Mouse (Mus musculus) forebrain, embryonic 14.5 days (tissue): ENCODE measurements around the gene 4930412O13Rik. TPM values are rescaled to one million over a fixed set of nuclear protein-coding genes. Genes with fewer than 3 reads are reported as not detected.

Source experiments
- ATAC-seq: fragments of 200-750 bp; cut with Nextera tagmentation; 2 replicates; pipeline ENCODE4 v1.8.0; 2017; ENCODE audit warnings: mild to moderate bottlenecking, moderate library complexity
- DNase-seq: peaks from one replicate; pipeline ENCODE4 v3.0.0-alpha.2; 2015; ENCODE audit warnings: low spot score
- H3K27ac ChIP-seq: fragments of 300-500 bp; sonication (generic); 2 replicates; pipeline ENCODE4 v1.5.1; 2014; ENCODE audit warnings: low read depth, mild to moderate bottlenecking, control low read depth, low read length, moderate library complexity
- H3K27me3 ChIP-seq: fragments of 300-500 bp; sonication (generic); replicated peaks from 2 replicates; pipeline ENCODE4 v1.6.1; 2014; ENCODE audit warnings: low read length, control low read depth, mixed read lengths; ENCODE audit not compliant: control insufficient read depth, insufficient read depth
- H3K36me3 ChIP-seq: fragments of 300-500 bp; sonication (generic); 2 replicates; pipeline ENCODE4 v1.6.1; 2014; ENCODE audit warnings: low read length, control low read depth; ENCODE audit not compliant: control insufficient read depth, insufficient read depth
- H3K4me1 ChIP-seq: fragments of 300-500 bp; sonication (generic); 2 replicates; pipeline ENCODE4 v1.6.1; 2014; ENCODE audit warnings: antibody characterized with exemption, low read length, control low read depth; ENCODE audit not compliant: control insufficient read depth, insufficient read depth
- H3K4me2 ChIP-seq: fragments of 300-500 bp; sonication (generic); 2 replicates; pipeline ENCODE4 v1.6.1; 2014; ENCODE audit warnings: mild to moderate bottlenecking, control low read depth, low read length
- H3K4me3 ChIP-seq: fragments of 300-500 bp; sonication (generic); 2 replicates; pipeline ENCODE4 v1.5.1; 2014; ENCODE audit warnings: low read depth, low read length, control low read depth
- H3K9ac ChIP-seq: fragments of 300-500 bp; sonication (generic); 2 replicates; pipeline ENCODE4 v1.6.1; 2014; ENCODE audit warnings: mild to moderate bottlenecking, low read length, control low read depth, moderate library complexity
- H3K9me3 ChIP-seq: fragments of 300-500 bp; sonication (generic); replicated peaks from 2 replicates; pipeline ENCODE4 v1.6.1; 2016; ENCODE audit warnings: low read length, control low read depth, mixed read lengths; ENCODE audit not compliant: control insufficient read depth
- WGBS: fragments of 180-500 bp; shearing (Covaris S2); extraction: QIAGEN DNeasy Blood & Tissue Kit; methylation state at CpG from one replicate; pipeline ENCODE4 v1.1.7; 2014; 5-methylcytosine and 5-hydroxymethylcytosine counted together
- polyA plus RNA-seq: library from polyadenylated mRNA; unstranded; fragments of >200 nt; fragmentation: Nextera tagmentation; extraction: Ambion mirVana; gene quantifications from 2 replicates; pipeline ENCODE4 v1.2.1, GENCODE M21; 2014

Gene 4930412O13Rik
- polyA plus RNA-seq, 1 experiment from 2014 or later: not detected

DNA sequence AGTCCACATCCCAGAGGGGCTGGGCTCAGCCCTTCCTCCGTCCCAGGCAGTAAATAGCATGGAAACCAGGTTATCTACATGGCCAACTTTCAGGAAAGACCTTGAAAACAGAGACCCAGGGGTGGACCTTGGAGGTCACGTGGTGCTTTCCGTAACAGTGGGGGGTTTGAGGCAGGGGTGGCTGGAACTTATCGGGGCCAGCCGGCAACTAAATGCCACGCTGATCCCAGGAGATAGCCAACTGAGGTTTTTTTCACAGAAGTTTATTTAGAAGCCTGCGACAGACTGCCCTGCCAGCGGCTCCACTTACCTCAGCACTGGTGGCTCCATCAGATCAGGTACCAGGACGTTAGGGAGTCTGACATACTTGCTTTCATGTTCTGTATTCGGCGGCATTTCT, 24.9 kb downstream of the 4930412O13Rik start:
- H3K9ac ChIP-seq: no peak overlapping the region
- H3K27ac ChIP-seq: no peak overlapping the region
- no peaks in the 10 kb centered on the region for H3K9me3 ChIP-seq
- H3K4me2 ChIP-seq: no peak overlapping the region
- 12% methylated on average over 11 of the region's 11 CpGs for WGBS
- H3K4me1 ChIP-seq: no peaks in the 10 kb centered on the region
- no peak for ATAC-seq
- no peak for DNase-seq
- H3K36me3 ChIP-seq: no peaks in the 10 kb centered on the region
- no peak overlapping the region for H3K4me3 ChIP-seq
- H3K27me3 ChIP-seq: no peaks in the 10 kb centered on the region; the same call in 1 of the 2 replicates

DNA sequence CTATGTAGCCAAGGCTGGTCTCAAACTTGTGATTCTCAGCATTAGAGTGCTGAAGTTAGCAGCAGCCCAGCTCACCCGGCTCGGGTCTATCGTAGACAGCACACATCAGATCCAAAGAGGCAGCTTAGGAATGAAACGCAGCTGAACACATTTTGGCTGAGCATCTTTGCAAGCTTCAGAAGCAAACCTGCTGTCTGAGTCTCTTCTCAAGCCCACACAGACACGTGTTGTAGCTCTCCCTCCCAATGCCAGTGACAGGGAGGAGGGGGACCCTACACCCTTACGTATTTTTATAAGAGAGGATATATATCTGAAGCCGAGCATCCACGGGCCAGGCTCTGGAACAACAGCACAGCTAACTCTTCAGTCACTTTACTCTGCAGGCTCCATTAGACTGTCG, 36.5 kb downstream of the 4930412O13Rik start:
- no peaks in the 10 kb centered on the region for H3K4me1 ChIP-seq
- ATAC-seq (no peak), DNase-seq (no peak)
- H3K36me3 ChIP-seq: peaks cover 16% of the 10 kb centered on the region
- 96% methylated on average over 9 of the region's 9 CpGs for WGBS
- no peaks in the 10 kb centered on the region for H3K27me3 ChIP-seq
- H3K9ac ChIP-seq: no peak overlapping the region
- H3K9me3 ChIP-seq: no peaks in the 10 kb centered on the region
- no peak overlapping the region for H3K4me3 ChIP-seq
- no peak overlapping the region for H3K4me2 ChIP-seq
- no peak overlapping the region for H3K27ac ChIP-seq

- WGBS: 94% methylated on average over 17 of the region's 17 CpGs
- H3K36me3 ChIP-seq: peaks cover 16% of the 10 kb centered on the region
- H3K9ac ChIP-seq: no peak overlapping the region
- no peak overlapping the region for H3K4me3 ChIP-seq
- H3K9me3 ChIP-seq: no peaks in the 10 kb centered on the region
- DNase-seq (no peak), ATAC-seq (no peak)
- no peaks in the 10 kb centered on the region for H3K27me3 ChIP-seq
- H3K27ac ChIP-seq: no peak overlapping the region
- H3K4me1 ChIP-seq: no peaks in the 10 kb centered on the region
- no peak overlapping the region for H3K4me2 ChIP-seq
Measured at GRCm38 (mm10) chr2:9918691-9919471, 37.8 kb downstream of the 4930412O13Rik start.

- Histone ChIP-seq H3K4me1 (peaks cover 11% of the 10 kb centered on the region), H3K9me3 (no peaks in the 10 kb centered on the region), H3K36me3 (no peaks in the 10 kb centered on the region), H3K4me2 (no peak overlapping the region), H3K9ac (no peak overlapping the region), H3K27me3 (no peaks in the 10 kb centered on the region), H3K4me3 (no peak overlapping the region), H3K27ac (no peak overlapping the region)
- ATAC-seq (peak; percentile 62), DNase-seq (peak; percentile 43)
- 18% methylated on average over 7 of the region's 7 CpGs for WGBS
Measured at GRCm38 (mm10) chr2:9926194-9926904, 45.3 kb downstream of the 4930412O13Rik start.

- no peak overlapping the region; the same call in 1 of the 2 replicates for H3K27ac ChIP-seq
- peaks cover 11% of the 10 kb centered on the region for H3K4me1 ChIP-seq
- no peak overlapping the region for H3K4me3 ChIP-seq
- H3K36me3 ChIP-seq: no peaks in the 10 kb centered on the region
- ATAC-seq (no peak), DNase-seq (no peak)
- H3K9me3 ChIP-seq: no peaks in the 10 kb centered on the region
- no peak overlapping the region for H3K4me2 ChIP-seq
- WGBS: 60% methylated on average over 4 of the region's 4 CpGs
- H3K9ac ChIP-seq: no peak overlapping the region
- H3K27me3 ChIP-seq: no peaks in the 10 kb centered on the region
Measured at GRCm38 (mm10) chr2:9926905-9927283, 45.8 kb downstream of the 4930412O13Rik start.

Other genes starting within 250 kb of the 4930412O13Rik start
- 0.24 TPM in 1 of 2 replicates, not detected in the other for gene 9230102O04Rik, start 8.3 kb downstream of the 4930412O13Rik start, polyA plus RNA-seq
- 1.4 and 2.2 TPM in 2 replicates for gene Gata3, start 8.8 kb downstream of the 4930412O13Rik start, polyA plus RNA-seq
- 10.9 and 13.2 TPM in 2 replicates for gene Taf3, start 167.3 kb downstream of the 4930412O13Rik start, polyA plus RNA-seq
- gene Atp5c1, start 199.3 kb downstream of the 4930412O13Rik start, polyA plus RNA-seq: 639 and 699 TPM in 2 replicates
- 36.7 and 39.5 TPM in 2 replicates for gene Kin, start 199.3 kb downstream of the 4930412O13Rik start, polyA plus RNA-seq